Mouse (Mus musculus) bone marrow, adult 2 months (tissue): ENCODE data around the gene Fads6.

Experiments
- CTCF ChIP-seq: fragments of 200-500 bp; IDR thresholded peaks from 2 replicates; pipeline ENCODE4 v1.5.1; 2011; ENCODE audit warnings: low read length, control low read depth; ENCODE audit not compliant: control insufficient read depth, insufficient read depth
- POLR2A ChIP-seq: fragments of 200-500 bp; IDR thresholded peaks from 2 replicates; pipeline ENCODE4 v1.6.1; 2011; ENCODE audit warnings: low read depth, mild to moderate bottlenecking, control low read depth, low read length, borderline replicate concordance; ENCODE audit not compliant: control insufficient read depth

DNA sequence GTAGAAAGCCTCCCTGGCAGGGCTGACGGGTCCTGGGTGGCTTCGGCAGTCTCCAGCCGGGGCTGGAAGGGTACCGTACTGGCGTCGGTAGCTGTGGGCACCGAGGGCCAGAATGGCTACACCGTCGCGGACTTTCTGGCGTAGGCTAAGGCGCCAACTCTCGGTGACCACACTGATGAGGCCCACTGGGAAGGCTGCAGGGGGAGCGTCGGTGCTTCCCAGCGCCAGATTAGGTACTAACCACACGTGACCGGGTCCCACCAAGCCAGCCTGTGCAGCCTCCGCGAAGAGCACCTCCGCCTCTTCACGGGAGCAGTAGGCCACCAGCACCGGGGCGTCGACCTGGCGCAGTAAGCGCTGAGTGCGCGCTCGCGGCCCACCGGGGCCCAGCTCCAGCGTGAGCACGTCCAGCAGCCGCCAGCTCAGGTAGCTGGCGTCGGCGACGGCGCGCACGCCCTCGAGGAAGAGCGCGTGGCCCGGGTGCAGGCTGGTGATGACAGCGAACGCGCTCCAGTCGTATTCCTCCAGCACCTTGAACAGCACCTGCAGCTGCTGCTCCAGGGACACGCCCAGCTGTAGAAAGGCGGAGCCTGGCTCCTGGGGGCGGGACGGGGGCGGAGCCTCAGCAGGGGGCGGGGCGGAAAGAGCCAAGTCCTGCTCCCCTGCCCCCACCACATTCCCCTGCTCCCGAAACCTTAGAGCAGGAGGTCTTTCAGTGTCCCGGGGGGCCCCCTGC lies 39.5 kb downstream of the Fads6 start:
- no peak for TF ChIP-seq POLR2A
- TF ChIP-seq CTCF: no peak
